Mouse (Mus musculus): ENCODE measurements around the gene Npw. TPM values are rescaled to one million over a fixed set of nuclear protein-coding genes. Genes with fewer than 3 reads are reported as not detected.
A peak's percentile ranks its signal among the peaks of the same experiment; 100 is the strongest.

The Npw gene
- polyA plus RNA-seq, 1 experiment from 2014 or later, result 0.80 TPM

- H3K27ac ChIP-seq, result peak overlapping the region; percentile 97
- no peaks in the 10 kb centered on the region for H3K27me3 ChIP-seq
- no peak overlapping the region for H3K4me3 ChIP-seq
- H3K4me1 ChIP-seq, result peaks cover 41% of the 10 kb centered on the region
- H3K9ac ChIP-seq, result no peak overlapping the region; the same call in 1 of the 2 replicates
- H3K36me3 ChIP-seq, result peaks cover 36% of the 10 kb centered on the region
- H3K9me3 ChIP-seq, result no peaks in the 10 kb centered on the region
- 90% methylated on average over 4 of the region's 4 CpGs for WGBS
- H3K4me2 ChIP-seq (replicated peaks), result no peak overlapping the region
- no peak for ATAC-seq (ENCODE audit: low FRiP score, low read depth)
Observed at GRCm38 (mm10) chr17:24638214-24638613, 20.0 kb downstream of the Npw start.

GRCm38 (mm10) chr17:24636781-24637481, 21.3 kb downstream of the Npw start:
- no peaks in the 10 kb centered on the region for H3K9me3 ChIP-seq
- no peak overlapping the region for H3K4me3 ChIP-seq

GRCm38 (mm10) chr17:24635694-24636093, 22.6 kb downstream of the Npw start:
- Histone ChIP-seq H3K9ac (no peak overlapping the region), H3K4me1 (peaks cover 44% of the 10 kb centered on the region), H3K27ac (no peak overlapping the region), H3K9me3 (no peaks in the 10 kb centered on the region), H3K4me3 (no peak overlapping the region), H3K4me2 (replicated peaks) (no peak overlapping the region), H3K36me3 (peaks cover 18% of the 10 kb centered on the region), H3K27me3 (no peaks in the 10 kb centered on the region)
- 95% methylated on average over 5 of the region's 5 CpGs for WGBS
- ATAC-seq (ENCODE audit: low FRiP score, low read depth), result no peak

More at GRCm38 (mm10) chr17:24636781-24637481, 21.3 kb downstream of the Npw start:
- H3K36me3 ChIP-seq, result peaks cover 23% of the 10 kb centered on the region
- H3K4me2 ChIP-seq (replicated peaks), result no peak overlapping the region
- 78% methylated on average over 5 of the region's 5 CpGs for WGBS
- no peak for ATAC-seq (ENCODE audit: low FRiP score, low read depth)
- H3K27me3 ChIP-seq, result no peaks in the 10 kb centered on the region
- 0 out of 2 replicates have a peak overlapping the region, but pooled peaks have one; percentile 1 for H3K9ac ChIP-seq
- H3K4me1 ChIP-seq, result peaks cover 41% of the 10 kb centered on the region
- H3K27ac ChIP-seq, result no peak overlapping the region

GRCm38 (mm10) chr17:24635024-24635423, 23.2 kb downstream of the Npw start:
- no peaks in the 10 kb centered on the region for H3K9me3 ChIP-seq
- H3K4me3 ChIP-seq, result no peak overlapping the region
- 86% methylated on average over 4 of the region's 4 CpGs for WGBS
- peak overlapping the region; percentile 13; the same call in 1 of the 2 replicates for H3K9ac ChIP-seq
- peaks cover 38% of the 10 kb centered on the region for H3K4me1 ChIP-seq
- no peaks in the 10 kb centered on the region for H3K27me3 ChIP-seq
- peaks cover 18% of the 10 kb centered on the region for H3K36me3 ChIP-seq
- H3K27ac ChIP-seq, result no peak overlapping the region
- no peak overlapping the region for H3K4me2 ChIP-seq (replicated peaks)
- ATAC-seq (ENCODE audit: low FRiP score, low read depth), result no peak

- peaks cover 30% of the 10 kb centered on the region for H3K36me3 ChIP-seq
- H3K9me3 ChIP-seq, result no peaks in the 10 kb centered on the region
- H3K9ac ChIP-seq, result no peak overlapping the region; the same call in 1 of the 2 replicates
- peaks cover 26% of the 10 kb centered on the region for H3K4me1 ChIP-seq
- peak overlapping the region; percentile 79; the same call in 1 of the 2 replicates for H3K4me2 ChIP-seq (replicated peaks)
- WGBS, result 96% methylated on average over 11 of the region's 11 CpGs
- no peaks in the 10 kb centered on the region for H3K27me3 ChIP-seq
- ATAC-seq (ENCODE audit: low FRiP score, low read depth), result no peak
- H3K27ac ChIP-seq, result peak overlapping the region; percentile 90; the same call in 1 of the 2 replicates
- H3K4me3 ChIP-seq, result no peak overlapping the region
Observed at GRCm38 (mm10) chr17:24633831-24634230, 24.4 kb downstream of the Npw start.

- 10% methylated on average over 22 of the region's 22 CpGs for WGBS
- peak overlapping the region; percentile 84 for H3K9ac ChIP-seq
- H3K27ac ChIP-seq, result peak overlapping the region; percentile 90
- H3K4me3 ChIP-seq, result peak overlapping the region; percentile 71
- H3K36me3 ChIP-seq, result peaks cover 32% of the 10 kb centered on the region
- no peaks in the 10 kb centered on the region for H3K9me3 ChIP-seq
- no peak; the same call in none of the 2 replicates for ATAC-seq (ENCODE audit: low FRiP score, low read depth)
- H3K4me2 ChIP-seq (replicated peaks), result peak overlapping the region; percentile 79
- no peaks in the 10 kb centered on the region for H3K27me3 ChIP-seq
- H3K4me1 ChIP-seq, result peaks cover 18% of the 10 kb centered on the region
Observed at GRCm38 (mm10) chr17:24632813-24633449, 25.3 kb downstream of the Npw start.

GRCm38 (mm10) chr17:24632167-24632812, 26.0 kb downstream of the Npw start, which contains the start of the genes Tsc2 and Nthl1:
Tsc2 (minus strand) TSS chr17:24632630.
Nthl1 (plus strand) TSS chr17:24632680.
- Histone ChIP-seq H3K9me3 (no peaks in the 10 kb centered on the region), H3K27me3 (no peaks in the 10 kb centered on the region), H3K9ac (peak within 1 kb of the TSS; percentile 84), H3K36me3 (peaks cover 38% of the 10 kb centered on the region), H3K4me3 (peak within 1 kb of the TSS; percentile 71), H3K4me1 (peaks cover 18% of the 10 kb centered on the region), H3K27ac (peak within 1 kb of the TSS; percentile 90), H3K4me2 (replicated peaks) (peak within 1 kb of the TSS; percentile 79)
- WGBS, result 2% methylated on average over 51 of the region's 51 CpGs
- peak; percentile 92 for ATAC-seq (ENCODE audit: low FRiP score, low read depth)

GRCm38 (mm10) chr17:24630072-24630471, 28.2 kb downstream of the Npw start:
- Histone ChIP-seq H3K9me3 (no peaks in the 10 kb centered on the region), H3K4me2 (replicated peaks) (no peak overlapping the region)

GRCm38 (mm10) chr17:24628646-24629045, 29.6 kb downstream of the Npw start:
- H3K9ac ChIP-seq, result no peak overlapping the region
- no peak overlapping the region for H3K4me3 ChIP-seq
- H3K4me1 ChIP-seq, result peaks cover 14% of the 10 kb centered on the region
- ATAC-seq (ENCODE audit: low FRiP score, low read depth), result no peak
- WGBS, result 49% methylated on average over 5 of the region's 5 CpGs
- H3K27ac ChIP-seq, result no peak overlapping the region
- no peak overlapping the region for H3K4me2 ChIP-seq (replicated peaks)
- no peaks in the 10 kb centered on the region for H3K9me3 ChIP-seq
- no peaks in the 10 kb centered on the region for H3K27me3 ChIP-seq
- peaks cover 75% of the 10 kb centered on the region for H3K36me3 ChIP-seq

More at GRCm38 (mm10) chr17:24630072-24630471, 28.2 kb downstream of the Npw start:
- Histone ChIP-seq H3K27me3 (no peaks in the 10 kb centered on the region), H3K4me3 (no peak overlapping the region), H3K9ac (no peak overlapping the region), H3K36me3 (peaks cover 61% of the 10 kb centered on the region), H3K27ac (no peak overlapping the region), H3K4me1 (peaks cover 18% of the 10 kb centered on the region)
- ATAC-seq (ENCODE audit: low FRiP score, low read depth), result no peak
- 87% methylated on average over 14 of the region's 14 CpGs for WGBS

- Histone ChIP-seq H3K27ac (no peak overlapping the region), H3K27me3 (no peaks in the 10 kb centered on the region), H3K36me3 (peaks cover 100% of the 10 kb centered on the region), H3K4me1 (no peaks in the 10 kb centered on the region), H3K4me2 (replicated peaks) (no peak overlapping the region), H3K9me3 (no peaks in the 10 kb centered on the region), H3K4me3 (no peak overlapping the region), H3K9ac (no peak overlapping the region)
- WGBS, result 93% methylated on average over 8 of the region's 8 CpGs
- no peak for ATAC-seq (ENCODE audit: low FRiP score, low read depth)
Observed at GRCm38 (mm10) chr17:24625472-24625871, 32.8 kb downstream of the Npw start.

GRCm38 (mm10) chr17:24617561-24618194, 40.6 kb downstream of the Npw start:
- Histone ChIP-seq H3K4me2 (replicated peaks) (no peak overlapping the region), H3K27ac (no peak overlapping the region), H3K4me3 (no peak overlapping the region), H3K36me3 (peaks cover 95% of the 10 kb centered on the region), H3K27me3 (no peaks in the 10 kb centered on the region), H3K9ac (peak overlapping the region; percentile 25; the same call in 1 of the 2 replicates), H3K4me1 (no peaks in the 10 kb centered on the region), H3K9me3 (no peaks in the 10 kb centered on the region)
- WGBS, result 84% methylated on average over 14 of the region's 14 CpGs
- no peak for ATAC-seq (ENCODE audit: low FRiP score, low read depth)

Data from limb, embryonic 13.5 days (tissue).